ENCODE assay signal across 8 mouse cellular contexts in the genomic region with DNA sequence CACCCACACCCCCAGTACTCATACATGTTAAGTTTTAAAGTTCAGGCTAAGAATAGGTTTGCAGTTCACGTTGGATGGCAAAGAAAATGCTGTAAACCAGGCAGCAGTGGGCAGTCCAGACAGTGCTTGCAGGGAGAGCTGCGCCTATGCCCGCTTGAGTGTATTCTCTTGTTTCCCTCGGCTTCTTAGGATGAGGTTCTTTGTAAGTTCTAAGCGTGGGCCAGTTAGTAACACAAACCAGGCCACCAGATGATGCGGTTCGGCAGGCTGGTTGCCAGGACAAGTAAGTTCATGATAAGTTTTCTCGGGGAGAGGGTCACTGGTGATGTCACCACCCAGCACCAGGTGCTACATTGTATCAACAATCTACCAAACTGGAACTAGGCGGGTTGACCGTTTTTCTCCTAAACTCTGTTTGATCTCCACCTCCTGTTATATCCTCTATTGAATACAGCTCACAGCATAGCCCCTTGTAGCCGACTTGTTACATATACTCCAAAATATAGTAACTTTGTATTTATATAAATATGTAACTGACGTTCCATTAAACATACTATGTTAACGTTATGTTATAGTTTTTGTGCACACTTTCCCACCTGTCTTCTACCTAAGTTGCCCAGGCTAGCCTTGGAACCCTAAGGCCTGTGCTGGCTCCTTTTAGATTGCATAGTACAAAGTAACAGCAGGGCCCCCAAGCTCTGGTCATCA. TPM values are rescaled to one million over a fixed set of nuclear protein-coding genes. Genes with fewer than 3 reads are reported as not detected.
DNase-seq lines count a peak whose midpoint lies in the region; ATAC-seq and TF ChIP-seq lines count a peak whose summit lies in the region.

No protein-coding gene starts in this region.

- in situ Hi-C loops in ES-E14 (cut with MboI; ENCODE audit: low sequenced_read_pairs in 2 of 2, unreplicated experiment in 2 of 2): no loop called here

- peaks cover 1% of the 10 kb centered on the region for H3K4me1 ChIP-seq in heart, adult 2 months (ENCODE audit: control insufficient read depth, insufficient read depth, low read length)
- H3K4me1 ChIP-seq in ES-E14 (ENCODE audit: control insufficient read depth in 2 of 2, insufficient read depth in 2 of 2, low read length in 2 of 2, poor library complexity in 1 of 2): peaks cover 2 to 7% of the 10 kb centered on the region in 2 experiments; a peak in 2 of 4 replicates
- peaks cover 17% of the 10 kb centered on the region; the same call in 1 of the 2 replicates for H3K4me1 ChIP-seq in forebrain, embryonic 14.5 days (ENCODE audit: control insufficient read depth, insufficient read depth, low read length)
- H3K4me1 ChIP-seq in liver, embryonic 15.5 days (replicated peaks): peaks cover 29% of the 10 kb centered on the region

- peaks cover 2% of the 10 kb centered on the region; the same call in 1 of the 2 replicates for H3K79me2 ChIP-seq in heart, adult 2 months (replicated peaks; ENCODE audit: control insufficient read depth, insufficient read depth, low read length)

- no peaks in the 10 kb centered on the region for H3K9me3 ChIP-seq in ES-E14 (ENCODE audit: control insufficient read depth, insufficient read depth, low read depth, low read length)
- H3K9me3 ChIP-seq in forebrain, embryonic 14.5 days (replicated peaks; ENCODE audit: control insufficient read depth, low read length): no peaks in the 10 kb centered on the region
- no peaks in the 10 kb centered on the region for H3K9me3 ChIP-seq in liver, embryonic 15.5 days (replicated peaks)

- no peak for TF ChIP-seq CTCF in heart, adult 2 months (IDR thresholded peaks at IDR 0.05)

- no peak for TF ChIP-seq POLR2A in heart, adult 2 months (IDR thresholded peaks at IDR 0.05; ENCODE audit: insufficient read depth, low read depth, low read length)

- no peak overlapping the region for H3K9ac ChIP-seq in heart, adult 2 months (ENCODE audit: low read depth, low read length)
- H3K9ac ChIP-seq in ES-E14 (ENCODE audit: insufficient read depth, low read depth, low read length, poor library complexity, severe bottlenecking): peak overlapping the region; percentile 93
- H3K9ac ChIP-seq in forebrain, embryonic 14.5 days (ENCODE audit: low read length): peak overlapping the region; percentile 76
- peak overlapping the region; percentile 67 for H3K9ac ChIP-seq in liver, embryonic 15.5 days

- H3K27ac ChIP-seq in heart, adult 2 months: peak overlapping the region; percentile 78
- H3K27ac ChIP-seq in ES-E14 (ENCODE audit: insufficient read depth, low read depth, low read length, poor library complexity, severe bottlenecking): peak overlapping the region; percentile 96
- peak overlapping the region; percentile 98 for H3K27ac ChIP-seq in forebrain, embryonic 14.5 days (ENCODE audit: low read depth, low read length)
- peak overlapping the region; percentile 96 for H3K27ac ChIP-seq in liver, embryonic 15.5 days (replicated peaks)

- H3K4me3 ChIP-seq in heart, adult 2 months: peak overlapping the region; percentile 81
- H3K4me3 ChIP-seq in ES-E14 (ENCODE audit: insufficient read depth in 1 of 2, low read depth in 1 of 2, low read length in 2 of 2, poor library complexity in 1 of 2, severe bottlenecking in 1 of 2): peak overlapping the region; percentile 73
- H3K4me3 ChIP-seq in forebrain, embryonic 14.5 days (ENCODE audit: low read depth, low read length): peak overlapping the region; percentile 94
- peak overlapping the region; percentile 99 for H3K4me3 ChIP-seq in liver, embryonic 15.5 days (replicated peaks)

- no peak for TF ChIP-seq EP300 in heart, adult 2 months (IDR thresholded peaks at IDR 0.05; ENCODE audit: insufficient read depth, low read depth, low read length)

- peak overlapping the region; percentile 92 for H3K4me2 ChIP-seq in forebrain, embryonic 14.5 days (ENCODE audit: low read length)
- peak overlapping the region; percentile 88 for H3K4me2 ChIP-seq in liver, embryonic 15.5 days

- H3K36me3 ChIP-seq in heart, adult 2 months (ENCODE audit: control insufficient read depth, insufficient read depth, low read length): peaks cover 9% of the 10 kb centered on the region
- peaks cover 18% of the 10 kb centered on the region for H3K36me3 ChIP-seq in ES-E14 (ENCODE audit: control insufficient read depth, insufficient read depth, low read length, poor library complexity, severe bottlenecking)
- peaks cover 20% of the 10 kb centered on the region for H3K36me3 ChIP-seq in forebrain, embryonic 14.5 days (ENCODE audit: control insufficient read depth, insufficient read depth, low read length)
- H3K36me3 ChIP-seq in liver, embryonic 15.5 days (replicated peaks): peaks cover 25% of the 10 kb centered on the region

- WGBS in heart, adult 2 months: 77% methylated on average over 13 of the region's 13 CpGs
- WGBS in forebrain, embryonic 14.5 days: 87% methylated on average over 13 of the region's 13 CpGs
- 54% methylated on average over 13 of the region's 13 CpGs for WGBS in liver, embryonic 15.5 days (ENCODE audit: insufficient replicate concordance)

- DNase-seq in heart, adult 2 months: no peak
- DNase-seq in heart, postnatal 14 days: no peak
- DNase-seq in ES-E14 (ENCODE audit: low read depth, low spot score): no peak
- no peak for DNase-seq in forebrain, embryonic 14.5 days (ENCODE audit: low spot score)
- no peak for DNase-seq in retina, postnatal 1 day
- no peak for DNase-seq in urinary bladder, postnatal 36 days (ENCODE audit: low spot score in 2 of 2)
- DNase-seq in kidney, adult 18-20 months: no peak

- H3K27me3 ChIP-seq in heart, adult 2 months (ENCODE audit: control insufficient read depth, insufficient read depth, low read length): no peaks in the 10 kb centered on the region
- H3K27me3 ChIP-seq in forebrain, embryonic 14.5 days (replicated peaks; ENCODE audit: control insufficient read depth, insufficient read depth, low read length): no peaks in the 10 kb centered on the region
- no peaks in the 10 kb centered on the region for H3K27me3 ChIP-seq in liver, embryonic 15.5 days

- no peak; the same call in 1 of the 2 replicates for ATAC-seq in forebrain, embryonic 14.5 days
- peak; percentile 10 for ATAC-seq in liver, embryonic 15.5 days (ENCODE audit: insufficient read depth)

- intact Hi-C loops in heart, adult 2 months (cut with DNase I): no loop called here
- intact Hi-C loops in heart, postnatal 14 days (cut with DNase I): no loop called here

TF ChIP-seq in ES-E14, 5 proteins besides CTCF, POLR2A, EP300 and RAD21:
- TF ChIP-seq CHD2 (IDR thresholded peaks at IDR 0.05; ENCODE audit: low read depth, low read length) (no peak), MAFK (IDR thresholded peaks at IDR 0.05; ENCODE audit: insufficient read depth, low read depth, low read length) (no peak), ZC3H11A (IDR thresholded peaks at IDR 0.05; ENCODE audit: borderline replicate concordance, low read depth, low read length) (no peak), HCFC1 (IDR thresholded peaks at IDR 0.05; ENCODE audit: borderline replicate concordance, insufficient read depth, low read length) (no peak), ZNF384 (IDR thresholded peaks at IDR 0.05; ENCODE audit: low read depth, low read length) (no peak)

RNA-seq across cellular contexts. Expression of gene Ran, which starts 0.9 kb away (rescaled TPM):
- 10 to 100 TPM; 88.2 to 99.2 TPM for total RNA-seq in heart, adult 2 months (2021)
- polyA plus RNA-seq in heart, adult 2 months (2012; rRNA removed): 44.4 and 58.1 TPM in 2 replicates
- total RNA-seq in heart, postnatal 14 days (2021): 100 to 1,000 TPM in 1 of 2 experiments, 10 to 100 TPM in 1; 85.2 to 106 TPM
- 642 and 877 TPM in 2 replicates for total RNA-seq in ES-E14 (2012; rRNA removed)
- polyA plus RNA-seq in forebrain, embryonic 14.5 days (2014; fragmentation: Nextera tagmentation; extraction: Ambion mirVana): 595 and 632 TPM in 2 replicates
- 371 and 412 TPM in 2 replicates for polyA plus RNA-seq in liver, embryonic 15.5 days (2015; fragmentation: Nextera tagmentation; extraction: Ambion mirVana)

RNA-seq across cellular contexts. Expression of gene Stx2, which starts 10.6 kb away (rescaled TPM):
- 10 to 100 TPM; 12.0 to 14.2 TPM for total RNA-seq in heart, adult 2 months (2021)
- polyA plus RNA-seq in heart, adult 2 months (2012; rRNA removed): 17.1 and 24.2 TPM in 2 replicates
- 10 to 100 TPM; 16.0 to 18.8 TPM for total RNA-seq in heart, postnatal 14 days (2021)
- total RNA-seq in ES-E14 (2012; rRNA removed): 6.8 and 9.4 TPM in 2 replicates
- polyA plus RNA-seq in forebrain, embryonic 14.5 days (2014; fragmentation: Nextera tagmentation; extraction: Ambion mirVana): 13.9 and 16.9 TPM in 2 replicates
- polyA plus RNA-seq in liver, embryonic 15.5 days (2015; fragmentation: Nextera tagmentation; extraction: Ambion mirVana): 65.5 and 65.6 TPM in 2 replicates
